Mouse (Mus musculus): Measurements from ENCODE around the gene Laptm5.

The Laptm5 gene

DNA sequence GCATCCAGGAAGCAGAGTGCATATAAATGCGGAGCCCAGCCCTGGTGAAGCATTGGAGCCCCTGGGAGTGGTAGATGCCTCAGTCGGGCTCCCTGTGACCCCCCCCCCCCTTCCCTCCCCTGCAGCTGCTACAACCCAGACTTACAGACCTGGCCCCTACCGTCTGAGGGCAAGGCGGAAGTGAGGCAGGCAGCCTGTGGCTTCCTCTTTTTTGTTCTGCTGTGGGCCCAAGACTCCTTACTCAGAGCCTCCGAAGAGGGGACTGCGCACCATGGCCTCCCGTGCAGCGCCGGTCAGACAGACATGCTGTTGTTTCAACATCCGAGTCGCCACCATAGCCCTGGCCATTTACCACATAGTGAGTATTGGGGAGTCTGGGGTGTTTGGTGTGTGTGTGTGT is at the start of gene Laptm5:
Laptm5 (plus strand) TSS at position 49 of the 400 bp plus-strand sequence.
- DNase-seq (ENCODE audit: low spot score): no peak

DNA sequence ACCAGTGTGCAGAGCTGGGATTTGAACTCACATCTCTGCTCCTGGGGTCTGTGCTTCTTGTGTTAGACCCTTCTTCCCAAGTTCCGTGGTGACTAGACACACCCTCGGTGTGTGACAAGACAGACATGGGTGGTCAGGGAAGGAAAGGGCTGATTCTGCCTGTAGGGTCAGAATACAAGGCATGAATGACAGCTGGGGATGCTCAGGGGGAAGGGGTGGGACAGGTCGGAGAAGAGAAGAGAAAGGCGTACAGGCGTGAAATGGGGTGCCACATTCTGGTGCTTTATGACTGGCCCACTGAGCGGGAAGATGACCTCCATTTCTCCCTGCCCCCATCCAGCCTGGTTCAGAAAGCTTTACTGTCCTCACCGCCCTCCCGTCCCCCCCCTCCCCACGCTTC is 47.5 kb upstream of the Laptm5 start:
- DNase-seq (ENCODE audit: low spot score): no peak

DNA sequence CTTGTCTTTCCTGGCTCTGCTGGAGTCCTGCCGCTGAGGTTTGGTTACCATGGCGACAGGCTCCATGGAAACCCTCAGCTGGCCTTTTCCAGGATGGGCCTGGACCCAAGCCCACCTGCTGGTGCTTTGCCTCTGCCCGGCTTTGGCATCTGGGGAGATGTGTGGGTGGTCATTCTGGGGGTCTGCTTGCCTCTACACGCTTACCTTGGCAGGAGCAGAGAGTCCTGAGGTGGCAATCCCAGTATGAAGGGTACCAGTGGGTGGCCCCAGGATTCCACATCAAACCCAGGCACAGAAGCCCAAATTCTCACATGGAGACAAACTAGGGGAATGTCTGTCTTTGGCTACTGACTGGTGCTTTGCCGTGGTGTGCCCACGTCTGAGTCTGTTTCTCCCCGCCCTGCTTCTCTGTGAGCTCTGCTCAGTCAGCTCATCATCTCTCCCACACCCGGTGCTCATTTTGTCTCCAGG is 47.0 kb upstream of the Laptm5 start:
- DNase-seq (ENCODE audit: low spot score): peak; percentile 87

DNA sequence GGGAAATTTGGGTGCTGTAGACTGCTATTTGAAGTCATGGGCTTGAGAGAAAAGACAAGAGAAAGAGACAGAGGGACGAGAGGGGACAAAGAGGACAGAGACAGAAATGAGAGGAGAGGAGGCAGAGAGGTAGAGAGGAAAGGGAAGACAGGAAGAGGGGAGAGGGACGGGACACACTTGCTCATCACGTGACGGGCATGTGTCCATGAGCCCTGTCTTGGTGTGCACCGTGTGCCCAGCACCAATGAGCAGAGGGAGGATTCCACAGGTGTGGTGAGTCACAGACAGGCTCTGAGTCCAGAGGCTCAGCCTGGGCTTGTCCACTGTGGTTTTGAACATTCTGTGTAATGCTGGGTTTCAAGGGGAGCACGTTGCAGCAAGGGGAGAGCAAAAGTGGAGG is 45.0 kb upstream of the Laptm5 start:
- no peak for DNase-seq (ENCODE audit: low spot score)

DNA sequence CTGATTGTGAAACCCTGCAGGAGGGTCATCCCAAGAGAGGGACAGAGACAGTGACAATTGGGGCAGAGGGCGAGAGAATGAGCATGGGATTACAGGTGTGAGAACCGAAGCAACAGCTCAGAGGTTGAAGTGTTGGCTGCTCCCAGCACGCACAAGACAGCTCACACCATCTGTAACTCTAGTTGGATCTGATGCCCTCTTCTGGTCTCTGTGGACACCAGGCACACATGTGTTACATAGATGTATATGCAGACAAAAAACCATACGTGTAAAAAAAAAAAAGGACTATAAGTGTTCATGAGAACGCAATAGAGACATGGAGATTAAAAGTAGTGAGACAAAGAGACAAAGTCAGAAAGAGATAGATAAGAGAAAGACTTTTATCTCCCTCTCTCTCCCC is 44.1 kb upstream of the Laptm5 start:
- DNase-seq (ENCODE audit: low spot score): no peak

DNA sequence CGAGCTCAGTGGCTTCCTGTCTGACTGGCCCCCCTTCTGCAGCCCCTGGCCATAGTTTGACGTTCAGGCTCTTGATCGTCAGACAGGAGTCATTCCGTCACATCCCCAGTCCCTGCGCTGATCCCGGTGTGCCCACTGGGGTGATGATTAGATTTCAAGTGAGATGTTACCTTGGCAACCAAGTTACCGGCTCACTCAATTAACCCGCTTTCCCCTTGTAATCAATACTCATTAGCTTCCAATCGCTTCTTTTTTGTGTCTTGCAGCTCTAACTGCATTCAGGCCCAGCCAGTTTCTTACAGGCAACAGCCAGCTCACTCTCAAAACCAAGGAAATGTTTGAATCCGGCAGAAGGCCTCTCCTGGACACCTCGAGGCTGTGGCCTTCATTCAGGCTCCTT is 40.5 kb upstream of the Laptm5 start:
- no peak for DNase-seq (ENCODE audit: low spot score)

DNA sequence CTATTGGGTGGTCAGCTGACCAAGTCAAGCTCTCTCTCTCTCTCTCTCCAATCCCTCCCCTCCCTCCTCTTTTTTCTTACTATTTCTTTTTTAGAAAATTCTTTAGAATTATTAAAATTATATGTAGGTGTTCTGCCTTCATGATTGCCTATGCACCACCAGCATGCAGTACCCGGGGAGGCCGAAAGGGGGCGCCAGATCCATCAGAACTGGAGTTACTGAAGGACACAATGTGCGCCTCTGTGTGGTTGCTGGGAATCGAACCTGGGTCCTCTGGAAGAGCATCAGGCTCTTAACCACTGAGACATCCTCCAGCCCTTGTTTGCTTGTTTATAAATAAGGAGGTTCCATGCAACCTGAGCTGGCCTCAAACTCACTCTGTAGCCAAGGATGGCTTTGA is 39.5 kb upstream of the Laptm5 start:
- DNase-seq (ENCODE audit: low spot score): no peak

DNA sequence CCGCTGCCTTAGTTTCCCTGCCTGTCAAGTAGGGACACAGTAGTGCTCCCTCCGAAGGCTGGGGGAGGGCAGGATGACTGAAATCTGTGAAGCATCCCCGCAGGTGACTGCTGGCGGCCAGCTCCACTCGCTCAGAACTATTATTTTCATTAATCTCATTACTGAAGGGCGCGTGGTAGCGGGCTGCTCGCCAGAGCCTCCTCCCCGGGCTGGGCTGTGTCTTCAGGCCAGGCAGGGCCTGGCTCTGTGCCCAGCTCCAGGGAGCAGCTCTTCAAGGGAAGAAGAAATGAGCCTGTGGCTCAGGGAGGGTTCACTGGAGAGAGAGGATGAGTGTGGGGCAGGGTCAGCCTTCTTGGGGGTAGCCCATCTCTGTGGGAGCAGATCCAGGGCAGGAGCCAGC is 38.3 kb upstream of the Laptm5 start:
- DNase-seq (ENCODE audit: low spot score): no peak

DNA sequence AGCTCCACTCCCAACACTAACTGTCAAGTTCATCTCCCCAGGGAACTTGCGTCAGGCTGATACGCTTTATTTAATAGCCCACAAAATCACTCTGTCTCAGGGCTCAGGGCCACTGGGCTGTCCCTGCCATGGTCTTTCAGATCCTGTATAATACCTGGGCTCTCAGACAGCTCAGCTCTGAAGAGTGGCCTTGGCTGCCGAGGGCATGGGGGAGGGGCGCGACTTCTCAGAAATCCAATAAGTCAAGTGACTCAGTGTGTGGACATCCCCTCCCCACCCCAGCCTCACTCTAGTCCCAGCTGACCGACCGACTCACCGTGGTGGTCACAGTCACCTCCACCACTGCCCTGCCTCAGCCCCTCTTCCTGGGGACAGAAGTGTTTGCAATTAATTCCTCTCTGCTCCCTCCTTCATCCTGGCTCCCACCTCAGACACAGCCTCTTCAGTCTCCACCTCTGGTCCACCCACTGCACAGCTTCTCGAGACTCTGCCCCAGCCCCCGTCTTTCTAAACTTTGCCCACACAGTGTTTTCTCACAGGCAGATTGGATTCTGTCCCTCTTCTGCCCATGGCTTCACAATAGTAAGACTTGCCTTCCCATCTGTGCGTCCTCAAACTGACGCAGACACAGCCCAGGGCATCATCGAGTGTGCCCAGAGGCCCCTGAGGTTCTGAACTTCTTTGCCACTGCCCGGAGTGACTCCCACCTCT is 36.8 kb upstream of the Laptm5 start:
- no peak for DNase-seq (ENCODE audit: low spot score)

DNA sequence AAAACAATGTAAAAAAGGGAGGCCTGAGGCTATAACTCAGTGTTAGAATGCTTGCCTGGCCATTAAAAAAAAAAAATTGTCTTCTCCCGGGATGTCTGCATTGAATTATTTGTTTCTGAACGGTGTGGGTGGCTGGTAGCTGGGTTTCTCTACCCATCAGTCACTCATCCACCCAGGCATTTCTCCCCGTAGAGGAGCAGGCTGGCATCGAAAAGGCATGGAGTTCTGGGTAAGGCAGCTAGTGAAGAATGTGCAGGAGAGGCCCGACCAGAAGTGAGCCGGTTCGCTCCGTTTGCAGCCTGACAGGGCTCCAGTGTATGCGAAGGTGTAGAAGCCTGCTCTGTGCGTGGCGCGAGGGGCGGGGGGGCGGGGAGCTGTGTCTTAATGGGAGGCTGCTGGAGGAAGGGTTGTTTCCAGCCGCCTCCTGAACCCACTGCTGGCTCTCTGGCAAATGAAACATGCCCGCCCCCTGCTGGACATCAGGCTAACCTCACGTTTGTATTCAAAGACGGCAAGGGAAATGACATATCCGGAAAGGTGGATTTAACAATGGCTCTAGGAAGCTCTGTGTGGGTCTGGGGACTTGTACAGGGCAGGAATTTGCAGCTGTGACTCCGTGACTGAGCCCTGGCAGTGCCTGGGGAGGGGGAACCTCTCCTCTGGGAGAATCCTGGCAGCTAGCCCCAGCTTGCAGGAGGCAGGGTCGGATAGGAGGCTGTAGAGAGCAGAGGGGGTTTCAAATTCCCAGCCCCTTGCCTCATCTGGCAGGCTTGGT is 34.5 kb upstream of the Laptm5 start:
- DNase-seq (ENCODE audit: low spot score): peak; percentile 97

DNA sequence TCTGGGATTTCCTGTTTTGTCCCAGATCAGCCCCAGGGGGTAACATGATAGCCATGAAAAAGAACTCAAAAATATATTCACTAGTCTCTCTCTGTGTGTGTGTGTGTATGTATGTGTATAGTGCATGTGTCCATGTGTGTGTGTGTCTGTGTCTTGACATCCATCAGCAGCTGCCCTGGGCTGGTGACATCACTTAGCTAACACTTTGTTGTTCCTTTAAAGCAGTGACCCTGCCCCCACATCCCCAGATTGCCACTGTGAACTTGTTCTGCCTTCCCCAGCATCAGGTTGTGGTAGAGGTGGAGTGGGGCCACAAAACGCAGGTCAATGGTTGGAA is 33.9 kb upstream of the Laptm5 start:
- DNase-seq (ENCODE audit: low spot score): peak; percentile 71

DNA sequence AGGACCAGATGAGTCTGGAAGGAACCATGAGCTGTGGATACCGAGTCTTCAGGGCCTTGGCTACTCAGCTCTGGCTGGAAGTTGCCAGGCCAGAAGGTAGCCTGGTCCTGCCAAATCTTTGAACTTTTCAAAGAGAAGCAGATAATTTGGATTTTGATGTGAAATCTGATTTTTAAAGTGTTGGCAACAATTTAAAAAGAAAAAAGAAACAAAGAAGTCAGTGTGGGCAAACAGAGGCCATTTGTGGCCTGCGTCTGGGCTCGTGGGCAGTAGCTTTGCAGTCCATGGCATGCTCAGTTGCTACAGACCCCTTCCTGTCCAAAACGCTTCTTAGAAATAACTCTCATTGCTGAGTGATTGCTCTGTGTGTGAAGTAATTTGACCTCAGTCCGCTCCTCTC is 31.6 kb upstream of the Laptm5 start:
- no peak for DNase-seq (ENCODE audit: low spot score)

DNA sequence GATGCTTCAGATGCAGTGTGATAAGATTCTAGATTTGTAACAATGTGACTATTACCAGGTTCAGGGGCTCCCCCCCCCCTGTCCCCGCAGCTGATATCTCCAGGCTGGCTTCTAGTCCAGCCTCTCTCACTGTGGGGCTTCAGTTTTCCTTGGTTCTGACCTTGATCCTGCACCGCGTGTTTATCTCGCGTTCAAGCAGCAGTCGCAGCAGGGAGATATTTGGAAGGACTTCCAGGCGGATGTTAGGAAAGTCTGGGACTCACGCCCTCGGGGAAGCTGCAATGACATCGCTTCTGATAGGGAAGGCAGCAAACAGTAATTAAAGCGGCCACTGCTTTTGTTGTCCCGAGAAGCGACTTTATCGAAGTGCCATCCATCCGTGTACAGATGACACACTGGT is 30.2 kb upstream of the Laptm5 start:
- DNase-seq (ENCODE audit: low spot score): no peak

DNA sequence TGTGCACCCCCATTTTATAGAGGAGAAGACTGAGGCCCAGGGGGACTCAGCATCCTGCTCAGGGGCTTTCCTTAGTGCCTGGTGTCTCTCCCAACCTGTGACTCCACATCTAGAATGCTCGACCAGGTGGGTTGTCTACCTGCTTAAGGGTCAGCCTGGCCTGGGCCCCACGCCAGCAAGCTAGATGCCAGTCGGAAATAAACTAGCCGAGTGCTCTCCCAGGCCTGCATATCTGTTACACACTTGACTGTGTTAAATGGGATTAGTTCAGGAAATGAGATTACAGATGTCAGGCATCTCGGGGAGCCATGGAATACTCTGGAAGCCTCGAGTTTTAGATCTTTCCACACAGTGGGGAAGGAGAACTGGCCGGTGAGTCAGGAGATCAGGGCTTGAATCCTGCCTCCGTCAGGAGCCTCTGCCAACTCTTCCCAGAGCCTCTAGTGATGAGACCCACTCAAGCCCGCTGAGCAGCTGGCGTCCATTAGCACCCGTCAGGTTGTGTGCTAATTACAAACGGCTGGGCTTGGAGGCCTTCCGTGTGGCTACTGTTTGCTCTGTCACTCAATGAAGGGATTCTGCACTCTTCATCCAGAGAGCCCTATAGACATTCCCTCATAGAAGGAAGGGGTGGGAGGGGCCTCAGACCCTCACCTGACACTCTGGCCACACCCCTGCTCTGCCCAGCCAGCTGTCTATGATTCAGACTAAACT is 28.9 kb upstream of the Laptm5 start:
- DNase-seq (ENCODE audit: low spot score): peak; percentile 78

DNA sequence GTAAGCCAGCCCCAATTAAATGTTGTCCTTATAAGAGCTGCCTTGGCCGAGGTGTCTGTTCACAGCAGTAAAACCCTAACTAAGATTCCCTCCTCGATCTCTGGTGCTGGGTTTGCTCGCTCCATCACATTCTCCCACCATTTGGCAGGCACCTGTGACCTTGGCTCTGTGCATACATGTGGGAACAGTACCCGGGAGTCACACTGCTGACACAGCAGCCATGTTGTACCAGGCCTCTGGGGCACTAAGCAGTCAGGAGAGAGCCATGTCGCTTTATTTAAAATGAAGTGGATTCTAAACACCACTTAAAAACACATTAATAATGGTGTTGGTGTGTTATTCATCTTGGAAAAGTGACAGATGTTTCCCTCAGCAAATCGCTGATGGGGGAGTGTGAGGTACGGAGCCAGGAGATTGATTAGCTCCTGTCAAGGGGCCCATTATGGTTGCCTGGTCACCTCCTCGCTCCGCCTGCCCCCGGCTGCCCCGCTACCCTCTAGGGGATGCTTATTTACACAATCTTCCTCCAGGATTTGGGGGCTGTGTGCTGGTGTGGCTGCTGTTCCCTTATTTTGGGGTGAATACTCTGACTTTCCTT is 25.7 kb upstream of the Laptm5 start:
- peak; percentile 62 for DNase-seq (ENCODE audit: low spot score)

DNA sequence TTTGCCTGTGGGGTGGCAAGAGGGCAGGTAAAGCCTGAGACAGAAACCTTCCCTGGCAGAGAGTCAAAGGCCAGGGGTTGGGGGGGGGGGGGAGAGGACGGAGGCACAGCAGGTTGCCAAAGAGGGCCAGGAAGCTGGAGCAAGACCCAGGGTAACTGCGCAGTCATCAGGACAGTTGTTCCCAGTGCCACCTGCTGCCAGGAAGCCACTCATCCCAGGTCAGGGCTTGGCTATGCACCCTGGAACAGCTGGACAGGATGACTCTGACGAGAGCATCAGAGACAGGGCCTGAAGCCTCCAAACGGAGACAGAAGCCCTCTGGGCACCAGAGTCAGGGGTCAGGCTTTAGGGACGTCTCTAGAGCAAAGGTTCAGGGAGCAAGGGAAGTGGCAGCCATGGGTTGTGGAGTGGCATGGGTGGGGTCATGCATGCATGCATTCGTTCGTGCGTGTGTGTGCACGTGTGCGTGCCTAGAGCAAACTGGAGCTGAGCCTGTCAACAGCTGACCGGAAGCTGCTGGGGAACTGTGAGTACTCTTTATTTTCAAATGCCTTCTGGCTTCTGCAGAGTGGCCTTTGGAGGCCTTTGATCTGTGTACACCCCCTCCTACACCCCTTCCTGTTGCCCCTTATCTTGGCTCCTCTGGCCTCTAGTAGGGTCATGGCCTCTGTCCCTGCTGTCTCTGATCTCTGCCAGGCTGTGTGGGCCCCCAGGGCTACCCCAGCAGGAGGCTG is 23.0 kb upstream of the Laptm5 start:
- no peak for DNase-seq (ENCODE audit: low spot score)

DNA sequence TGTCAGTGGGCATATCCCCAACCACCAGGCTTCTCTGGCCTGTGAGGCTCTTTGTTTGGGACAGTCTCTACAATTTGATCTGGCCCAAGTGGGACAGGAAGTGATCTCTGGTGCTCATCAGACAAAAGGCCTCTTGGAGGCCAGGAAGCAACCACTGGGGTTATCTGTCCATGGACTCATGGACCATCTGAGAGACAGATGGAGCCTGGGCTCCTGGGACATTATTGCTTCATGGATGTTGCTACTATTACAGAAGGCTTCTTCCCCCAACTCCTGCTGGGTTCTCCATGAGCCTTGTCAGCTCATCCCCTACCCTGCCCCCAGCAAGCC is 22.4 kb upstream of the Laptm5 start:
- no peak for DNase-seq (ENCODE audit: low spot score)

DNA sequence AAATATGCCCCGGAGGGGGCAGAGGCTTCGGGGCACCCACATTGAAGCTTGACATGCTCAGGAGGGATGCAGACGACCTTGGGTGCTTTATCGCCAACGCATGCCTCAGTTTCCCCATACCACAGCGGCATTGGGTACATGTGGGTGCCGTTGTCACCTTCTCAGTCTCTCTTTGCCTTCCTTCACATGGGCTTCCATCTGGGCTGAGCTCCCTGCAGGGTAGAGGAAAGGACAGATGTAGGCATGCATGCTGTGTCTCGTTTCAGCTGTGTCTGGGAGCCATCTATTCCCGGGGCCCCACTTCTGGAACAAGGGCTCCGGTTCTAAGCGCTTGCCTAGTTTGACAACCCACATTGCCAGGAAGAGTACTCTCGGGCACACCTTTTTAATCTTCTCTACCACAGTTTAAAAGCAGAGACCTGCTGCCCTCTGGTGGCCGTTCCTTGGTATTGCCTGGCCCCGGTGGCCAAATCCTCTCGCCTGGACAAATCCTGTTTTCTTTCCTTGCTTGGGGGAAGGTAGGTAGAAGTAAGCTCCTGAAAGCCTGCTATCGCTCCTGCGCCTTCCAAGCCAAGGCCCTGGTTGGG is 20.8 kb upstream of the Laptm5 start:
- DNase-seq (ENCODE audit: low spot score): peak; percentile 85

DNA sequence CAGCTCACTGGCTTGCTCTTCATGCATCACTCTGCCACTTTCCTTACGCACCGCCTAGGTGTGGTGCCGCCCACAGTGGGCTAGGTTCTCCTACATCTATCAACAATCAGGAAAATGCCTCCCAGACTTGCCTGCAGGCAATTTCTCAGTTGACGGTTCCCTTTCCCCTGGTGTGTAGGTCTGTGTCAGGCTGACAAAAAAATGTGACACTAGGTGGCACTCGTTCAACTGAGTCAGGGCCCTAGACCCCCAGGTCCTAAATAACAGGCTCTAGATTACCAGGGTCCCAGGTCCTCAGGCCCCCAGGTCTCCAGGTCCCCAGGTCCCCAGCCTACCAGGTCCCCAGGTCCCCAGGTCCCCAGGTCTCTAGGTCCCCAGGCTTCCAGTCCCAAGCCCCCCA is 19.2 kb upstream of the Laptm5 start:
- no peak for DNase-seq (ENCODE audit: low spot score)

DNA sequence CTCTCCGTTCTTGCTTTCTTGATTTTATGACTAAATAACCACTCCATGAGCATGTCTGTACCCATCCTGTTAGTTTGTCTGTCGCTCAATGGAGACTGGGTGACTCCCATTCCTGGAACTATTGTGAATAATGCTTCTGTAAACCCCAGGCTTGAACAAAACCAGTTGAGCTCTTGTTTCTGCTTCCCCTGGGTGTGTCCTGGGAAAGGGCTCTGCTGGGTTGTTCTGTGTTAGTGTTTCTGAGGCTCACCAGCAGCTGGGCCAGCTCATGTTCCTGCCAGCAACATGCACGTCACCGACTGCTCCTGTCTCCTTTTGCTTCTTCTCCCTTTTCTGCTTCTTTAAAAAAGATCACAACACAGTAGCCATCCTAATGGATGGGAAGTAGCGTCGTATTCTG is 17.2 kb upstream of the Laptm5 start:
- DNase-seq (ENCODE audit: low spot score): no peak

DNA sequence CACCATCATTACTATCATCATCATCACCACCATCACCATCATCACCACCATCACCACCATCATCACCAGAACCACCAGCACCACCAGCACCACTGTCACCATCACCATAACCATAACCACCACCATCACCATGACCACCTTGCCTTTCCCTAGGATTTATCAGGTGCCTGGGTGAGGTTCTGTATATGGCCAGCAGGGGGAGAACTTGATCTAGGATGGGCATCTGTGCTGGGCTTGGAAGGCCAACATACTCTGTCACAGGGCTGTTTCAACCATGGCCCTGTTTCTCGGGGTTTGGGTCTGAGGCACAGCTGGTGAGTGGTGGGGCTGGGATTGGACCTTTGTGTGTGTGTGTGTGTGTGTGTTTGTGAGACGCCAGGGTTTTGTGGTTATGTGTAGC is 16.6 kb upstream of the Laptm5 start:
- peak; percentile 78 for DNase-seq (ENCODE audit: low spot score)

DNA sequence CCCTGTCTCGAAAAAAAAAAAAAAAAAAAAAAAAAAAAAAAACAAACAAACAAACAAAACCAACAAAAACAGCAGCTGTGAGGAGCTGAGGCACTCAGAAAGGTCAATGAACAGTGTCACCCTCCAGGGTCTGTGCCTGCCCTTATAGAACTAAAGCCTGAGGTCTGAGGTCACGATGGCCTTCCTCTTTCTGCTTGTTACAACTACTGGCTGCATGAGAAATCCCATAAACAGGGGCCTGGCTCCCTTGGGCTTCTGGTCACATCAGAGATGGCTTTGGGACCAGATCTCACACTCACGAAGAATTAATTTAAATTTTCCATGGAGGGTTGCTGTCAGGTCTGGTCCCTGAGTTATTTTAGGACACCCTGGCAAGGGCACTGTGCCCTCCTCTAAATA is 13.5 kb upstream of the Laptm5 start:
- DNase-seq (ENCODE audit: low spot score): no peak
